Mouse (Mus musculus) lung, adult 18-20 months (tissue): ENCODE data around the gene Hes5.

Source experiments
- DNase-seq, 2 experiments: peaks; one replicate each; pipeline ENCODE4 v3.0.0; 2022; ENCODE audit warnings: mixed read lengths in 2 of 2

Gene Hes5

GRCm38 (mm10) chr4:154943323-154944039, 17.2 kb upstream of the Hes5 start:
- DNase-seq: no peak

- DNase-seq: peak; percentile 85 to 89
Measured at GRCm38 (mm10) chr4:154944121-154944590, 16.6 kb upstream of the Hes5 start.

- peak; percentile 80 for DNase-seq
Measured at GRCm38 (mm10) chr4:154946319-154946718, 14.4 kb upstream of the Hes5 start.

GRCm38 (mm10) chr4:154948066-154948939, 12.4 kb upstream of the Hes5 start:
- peak; percentile 72 to 73 for DNase-seq

GRCm38 (mm10) chr4:154948940-154949588, 11.7 kb upstream of the Hes5 start:
- DNase-seq: no peak

- DNase-seq: no peak
Measured at GRCm38 (mm10) chr4:154949589-154949982, 11.1 kb upstream of the Hes5 start.

- DNase-seq: no peak
Measured at GRCm38 (mm10) chr4:154952461-154953241, 8.1 kb upstream of the Hes5 start.

- DNase-seq: no peak
Measured at GRCm38 (mm10) chr4:154956604-154957003, 4.1 kb upstream of the Hes5 start.

GRCm38 (mm10) chr4:154957289-154957993, 3.3 kb upstream of the Hes5 start:
- DNase-seq: no peak

- no peak for DNase-seq
Measured at GRCm38 (mm10) chr4:154958171-154958570, 2.6 kb upstream of the Hes5 start.

GRCm38 (mm10) chr4:154958621-154959020, 2.1 kb upstream of the Hes5 start:
- DNase-seq: no peak

- DNase-seq: no peak
Measured at GRCm38 (mm10) chr4:154960021-154960689, 568 bp upstream of the Hes5 start.

- DNase-seq: no peak
Measured at GRCm38 (mm10) chr4:154961226-154961738, 559 bp downstream of the Hes5 start.

- peak in 1 of 2 experiments; percentile 60 for DNase-seq
Measured at GRCm38 (mm10) chr4:154961911-154962310, 1.2 kb downstream of the Hes5 start.

GRCm38 (mm10) chr4:154962683-154963082, 2.0 kb downstream of the Hes5 start:
- no peak for DNase-seq

GRCm38 (mm10) chr4:154963190-154963836, 2.6 kb downstream of the Hes5 start:
- no peak for DNase-seq

- peak; percentile 93 to 95 for DNase-seq
Measured at GRCm38 (mm10) chr4:154963901-154964580, 3.3 kb downstream of the Hes5 start, which contains the start of gene Pank4. Gene Pank4, plus strand, starts transcription at chr4:154964123.

GRCm38 (mm10) chr4:154964581-154965235, 4.0 kb downstream of the Hes5 start:
- no peak for DNase-seq

- DNase-seq: no peak
Measured at GRCm38 (mm10) chr4:154965856-154966255, 5.1 kb downstream of the Hes5 start.
